Mouse (Mus musculus) brain, embryonic 18.5 days (tissue): ENCODE data around the gene Gm3542.
"Not testable (repeated sequence)": the region's sequence is repeated elsewhere in the genome, so short reads cannot be mapped to it uniquely, and the experiment has no call there.

Experiments used
- DNase-seq: peaks from one replicate; pipeline ENCODE4 v3.0.0-alpha.2; 2012; ENCODE audit warnings: low read depth, low spot score

The Gm3542 gene

GRCm38 (mm10) chr14:5334828-5335227, at the start of gene Gm3542:
TSS of gene Gm3542 (minus strand) at chr14:5334928.
- DNase-seq = not testable (repeated sequence)
